Mouse (Mus musculus) stomach, postnatal 0 days (tissue): Measurements from ENCODE around the gene Fgfr2.

Experiments used
- CTCF ChIP-seq: IDR thresholded peaks from 2 replicates; pipeline ENCODE4 v1.5.1; 2016; ENCODE audit warnings: antibody characterized with exemption, low read depth, mild to moderate bottlenecking, moderate library complexity
- EP300 ChIP-seq: optimal IDR thresholded peaks from 2 replicates; pipeline ENCODE3; 2016; ENCODE audit warnings: antibody characterized with exemption

DNA sequence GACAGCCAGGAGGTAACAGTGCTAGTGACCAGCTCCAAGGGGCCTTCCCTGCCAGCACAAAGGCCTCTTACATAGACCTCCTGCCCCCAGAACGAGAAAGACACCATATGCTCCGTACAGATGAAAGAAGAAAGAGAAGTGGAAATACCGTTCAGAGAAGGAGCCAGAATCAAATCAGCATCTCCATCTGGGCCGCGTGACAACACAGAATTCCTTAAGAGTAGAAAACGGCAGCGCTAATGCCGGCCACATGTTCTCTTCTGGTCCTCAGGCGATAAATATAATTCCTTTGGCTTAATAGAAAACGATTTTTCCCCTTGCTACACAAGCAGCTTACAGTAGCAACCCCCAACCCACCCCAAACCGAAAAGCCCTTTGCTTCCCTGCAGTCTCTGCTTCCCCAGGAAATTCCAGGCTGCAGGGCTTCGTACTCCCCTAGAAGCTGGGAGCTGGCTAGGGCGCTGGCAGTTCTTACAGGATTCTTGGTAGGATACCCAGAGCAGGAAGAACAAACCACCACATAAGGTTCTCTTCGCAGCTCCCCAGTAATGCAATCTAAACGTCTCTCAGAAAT is 977.8 kb downstream of the Fgfr2 start:
- TF ChIP-seq EP300 (no peak), CTCF (no peak)
